In the genomic region with DNA sequence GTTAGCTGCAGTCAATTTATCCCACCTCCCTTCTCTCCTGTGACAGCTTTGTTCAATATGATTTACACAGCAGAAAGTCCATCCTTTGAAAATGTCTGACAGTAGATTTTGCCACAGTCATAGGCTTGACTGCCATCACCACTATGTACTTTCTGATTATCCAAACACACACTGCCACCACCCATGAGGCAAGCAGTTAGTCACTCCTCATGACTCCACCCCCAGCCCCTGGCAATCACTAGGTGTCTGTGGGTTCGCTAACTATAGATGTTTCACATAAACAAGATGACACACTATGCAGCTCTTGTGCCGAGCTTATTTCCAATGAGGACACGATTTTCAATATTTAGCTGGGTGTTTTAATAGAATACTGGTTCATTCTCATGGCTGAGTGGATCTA, we compare ENCODE assay signal across 14 mouse cellular contexts.
"Had no signal": no experiment of that assay in that cellular context is flagged by ENCODE, and none has a peak within 500 bp of the region (broad histone marks: within the 10 kb centered on the region; RNA-seq: fewer than 3 reads in every experiment).

No protein-coding gene starts in this region.

- H3K4me3 ChIP-seq: kidney, embryonic 15.5 days; limb, embryonic 13.5 days; midbrain, embryonic 10.5 days; midbrain, embryonic 15.5 days; neural tube, embryonic 13.5 days had no signal

- ATAC-seq: intestine, embryonic 16.5 days; midbrain, embryonic 15.5 days had no signal

- H3K27me3 ChIP-seq: kidney, embryonic 15.5 days; limb, embryonic 13.5 days; midbrain, embryonic 15.5 days; neural tube, embryonic 13.5 days had no signal

- DNase-seq: kidney, adult 2 months; kidney, postnatal 25 days; layer of hippocampus, adult 9-11 months; layer of hippocampus, postnatal 36 days; lung, adult 18-20 months; lung, postnatal 4 days; thymus, postnatal 4 days had no signal

- H3K4me2 ChIP-seq: kidney, embryonic 15.5 days; limb, embryonic 13.5 days; liver, embryonic 11.5 days; midbrain, embryonic 15.5 days; neural tube, embryonic 13.5 days had no signal

- H3K9me3 ChIP-seq: kidney, embryonic 15.5 days; limb, embryonic 13.5 days; midbrain, embryonic 10.5 days; midbrain, embryonic 15.5 days; neural tube, embryonic 13.5 days had no signal

- H3K27ac ChIP-seq: kidney, embryonic 15.5 days; limb, embryonic 13.5 days; midbrain, embryonic 10.5 days; midbrain, embryonic 15.5 days; neural tube, embryonic 13.5 days had no signal

- H3K9ac ChIP-seq: kidney, embryonic 15.5 days; limb, embryonic 13.5 days; midbrain, embryonic 15.5 days; neural tube, embryonic 13.5 days had no signal

- H3K36me3 ChIP-seq: midbrain, embryonic 15.5 days had no signal

- H3K4me1 ChIP-seq: limb, embryonic 13.5 days; midbrain, embryonic 15.5 days; neural tube, embryonic 13.5 days had no signal
